Mouse (Mus musculus): ENCODE data around the gene Ccdc162.

GRCm38 (mm10) chr10:41740221-41740620, 23.8 kb upstream of the Ccdc162 start:
- TF ChIP-seq CTCF (conservative IDR thresholded peaks at IDR 0.05; ENCODE audit: low read length) (no peak), POU5F1 (IDR thresholded peaks at IDR 0.05; ENCODE audit: borderline replicate concordance, low read length) (no peak)
